Mouse (Mus musculus): Measurements from ENCODE around the gene Fzr1. TPM values are rescaled to one million over a fixed set of nuclear protein-coding genes. Genes with fewer than 3 reads are reported as not detected.

The Fzr1 gene
- polyA plus RNA-seq, 1 experiment from 2014 or later, result 104 TPM

GRCm38 (mm10) chr10:81356991-81357844 is 21.1 kb downstream of the Fzr1 start, which contains the start of gene Mfsd12:
TSS of gene Mfsd12 (plus strand) at chr10:81357491.
- peaks cover 25% of the 10 kb centered on the region for H3K4me1 ChIP-seq (ENCODE audit: control insufficient read depth, insufficient read depth, low read length)
- H3K4me2 ChIP-seq, result peak within 1 kb of the TSS; percentile 96
- no peaks in the 10 kb centered on the region for H3K9me3 ChIP-seq (ENCODE audit: control insufficient read depth, low read length)
- no peaks in the 10 kb centered on the region for H3K27me3 ChIP-seq (ENCODE audit: control insufficient read depth, insufficient read depth, low read length)
- peak within 1 kb of the TSS; percentile 78 for H3K9ac ChIP-seq (ENCODE audit: low read length)
- H3K4me3 ChIP-seq (ENCODE audit: low read depth, low read length), result peak within 1 kb of the TSS; percentile 65
- ATAC-seq (ENCODE audit: low FRiP score), result peak; percentile 92
- no peaks in the 10 kb centered on the region for H3K36me3 ChIP-seq (ENCODE audit: control insufficient read depth, insufficient read depth, low read length)
- 2% methylated on average over 79 of the region's 79 CpGs for WGBS
- peak; percentile 98 for DNase-seq (ENCODE audit: low spot score, missing footprints)
- no peak within 1 kb of the TSS for H3K27ac ChIP-seq (ENCODE audit: low read depth, low read length)

- peak; percentile 1; the same call in 1 of the 2 replicates for ATAC-seq (ENCODE audit: low FRiP score)
Measured at GRCm38 (mm10) chr10:81356352-81356990, 21.8 kb downstream of the Fzr1 start.

GRCm38 (mm10) chr10:81355533-81355932 is 22.8 kb downstream of the Fzr1 start:
- 84% methylated on average over 4 of the region's 4 CpGs for WGBS
- no peak for DNase-seq (ENCODE audit: low spot score, missing footprints)
- Histone ChIP-seq H3K4me3 (ENCODE audit: low read depth, low read length) (no peak overlapping the region), H3K27me3 (ENCODE audit: control insufficient read depth, insufficient read depth, low read length) (no peaks in the 10 kb centered on the region), H3K4me2 (no peak overlapping the region), H3K4me1 (ENCODE audit: control insufficient read depth, insufficient read depth, low read length) (peaks cover 20% of the 10 kb centered on the region), H3K9ac (ENCODE audit: low read length) (no peak overlapping the region), H3K9me3 (ENCODE audit: control insufficient read depth, low read length) (no peaks in the 10 kb centered on the region), H3K27ac (ENCODE audit: low read depth, low read length) (no peak overlapping the region), H3K36me3 (ENCODE audit: control insufficient read depth, insufficient read depth, low read length) (no peaks in the 10 kb centered on the region)
- ATAC-seq (ENCODE audit: low FRiP score), result no peak

More at GRCm38 (mm10) chr10:81356352-81356990, 21.8 kb downstream of the Fzr1 start:
- H3K4me1 ChIP-seq (ENCODE audit: control insufficient read depth, insufficient read depth, low read length), result peaks cover 25% of the 10 kb centered on the region
- no peak overlapping the region for H3K27ac ChIP-seq (ENCODE audit: low read depth, low read length)
- H3K9me3 ChIP-seq (ENCODE audit: control insufficient read depth, low read length), result no peaks in the 10 kb centered on the region
- H3K36me3 ChIP-seq (ENCODE audit: control insufficient read depth, insufficient read depth, low read length), result no peaks in the 10 kb centered on the region
- H3K4me3 ChIP-seq (ENCODE audit: low read depth, low read length), result no peak overlapping the region
- no peaks in the 10 kb centered on the region for H3K27me3 ChIP-seq (ENCODE audit: control insufficient read depth, insufficient read depth, low read length)
- DNase-seq (ENCODE audit: low spot score, missing footprints), result peak; percentile 82
- H3K4me2 ChIP-seq, result no peak overlapping the region
- no peak overlapping the region for H3K9ac ChIP-seq (ENCODE audit: low read length)
- WGBS, result 60% methylated on average over 12 of the region's 12 CpGs

GRCm38 (mm10) chr10:81354738-81355477 is 23.4 kb downstream of the Fzr1 start:
- H3K36me3 ChIP-seq (ENCODE audit: control insufficient read depth, insufficient read depth, low read length), result no peaks in the 10 kb centered on the region
- H3K4me2 ChIP-seq, result no peak overlapping the region
- ATAC-seq (ENCODE audit: low FRiP score) (no peak), DNase-seq (ENCODE audit: low spot score, missing footprints) (no peak)
- H3K27me3 ChIP-seq (ENCODE audit: control insufficient read depth, insufficient read depth, low read length), result no peaks in the 10 kb centered on the region
- H3K9me3 ChIP-seq (ENCODE audit: control insufficient read depth, low read length), result no peaks in the 10 kb centered on the region
- WGBS, result 62% methylated on average over 9 of the region's 9 CpGs
- H3K4me1 ChIP-seq (ENCODE audit: control insufficient read depth, insufficient read depth, low read length), result peaks cover 20% of the 10 kb centered on the region
- no peak overlapping the region for H3K4me3 ChIP-seq (ENCODE audit: low read depth, low read length)
- H3K9ac ChIP-seq (ENCODE audit: low read length), result no peak overlapping the region
- H3K27ac ChIP-seq (ENCODE audit: low read depth, low read length), result no peak overlapping the region

GRCm38 (mm10) chr10:81351678-81352291 is 26.5 kb downstream of the Fzr1 start:
- Histone ChIP-seq H3K9ac (ENCODE audit: low read length) (no peak overlapping the region), H3K36me3 (ENCODE audit: control insufficient read depth, insufficient read depth, low read length) (no peaks in the 10 kb centered on the region), H3K4me2 (no peak overlapping the region), H3K9me3 (ENCODE audit: control insufficient read depth, low read length) (no peaks in the 10 kb centered on the region), H3K27ac (ENCODE audit: low read depth, low read length) (no peak overlapping the region), H3K27me3 (ENCODE audit: control insufficient read depth, insufficient read depth, low read length) (peaks cover 5% of the 10 kb centered on the region; the same call in 1 of the 2 replicates), H3K4me3 (ENCODE audit: low read depth, low read length) (no peak overlapping the region), H3K4me1 (ENCODE audit: control insufficient read depth, insufficient read depth, low read length) (peaks cover 20% of the 10 kb centered on the region)
- DNase-seq (ENCODE audit: low spot score, missing footprints) (peak; percentile 79), ATAC-seq (ENCODE audit: low FRiP score) (no peak)
- WGBS, result 27% methylated on average over 9 of the region's 9 CpGs

GRCm38 (mm10) chr10:81350351-81351063 is 27.8 kb downstream of the Fzr1 start, which contains the start of gene Hmg20b:
TSS of gene Hmg20b (minus strand) at chr10:81350480.
- Histone ChIP-seq H3K4me1 (ENCODE audit: control insufficient read depth, insufficient read depth, low read length) (peaks cover 25% of the 10 kb centered on the region), H3K4me3 (ENCODE audit: low read depth, low read length) (peak within 1 kb of the TSS; percentile 92), H3K36me3 (ENCODE audit: control insufficient read depth, insufficient read depth, low read length) (no peaks in the 10 kb centered on the region), H3K27ac (ENCODE audit: low read depth, low read length) (no peak within 1 kb of the TSS; the same call in 1 of the 2 replicates), H3K4me2 (peak within 1 kb of the TSS; percentile 92), H3K9ac (ENCODE audit: low read length) (peak within 1 kb of the TSS; percentile 90), H3K27me3 (ENCODE audit: control insufficient read depth, insufficient read depth, low read length) (peaks cover 8% of the 10 kb centered on the region), H3K9me3 (ENCODE audit: control insufficient read depth, low read length) (no peaks in the 10 kb centered on the region)
- DNase-seq (ENCODE audit: low spot score, missing footprints) (peak; percentile 99), ATAC-seq (ENCODE audit: low FRiP score) (peak; percentile 95)
- WGBS, result under 1% methylated on average over 54 of the region's 54 CpGs

GRCm38 (mm10) chr10:81349961-81350350 is 28.4 kb downstream of the Fzr1 start:
- ATAC-seq (ENCODE audit: low FRiP score) (peak; percentile 49), DNase-seq (ENCODE audit: low spot score, missing footprints) (no peak)
- peaks cover 25% of the 10 kb centered on the region for H3K4me1 ChIP-seq (ENCODE audit: control insufficient read depth, insufficient read depth, low read length)
- peaks cover 8% of the 10 kb centered on the region for H3K27me3 ChIP-seq (ENCODE audit: control insufficient read depth, insufficient read depth, low read length)
- peak overlapping the region; percentile 90 for H3K9ac ChIP-seq (ENCODE audit: low read length)
- no peak overlapping the region; the same call in 1 of the 2 replicates for H3K27ac ChIP-seq (ENCODE audit: low read depth, low read length)
- WGBS, result 2% methylated on average over 29 of the region's 29 CpGs
- H3K9me3 ChIP-seq (ENCODE audit: control insufficient read depth, low read length), result no peaks in the 10 kb centered on the region
- peak overlapping the region; percentile 92 for H3K4me2 ChIP-seq
- H3K4me3 ChIP-seq (ENCODE audit: low read depth, low read length), result peak overlapping the region; percentile 92
- H3K36me3 ChIP-seq (ENCODE audit: control insufficient read depth, insufficient read depth, low read length), result no peaks in the 10 kb centered on the region

- peak overlapping the region; percentile 90 for H3K9ac ChIP-seq (ENCODE audit: low read length)
- ATAC-seq (ENCODE audit: low FRiP score) (no peak), DNase-seq (ENCODE audit: low spot score, missing footprints) (peak; percentile 87)
- no peak overlapping the region for H3K27ac ChIP-seq (ENCODE audit: low read depth, low read length)
- H3K27me3 ChIP-seq (ENCODE audit: control insufficient read depth, insufficient read depth, low read length), result peaks cover 14% of the 10 kb centered on the region
- peak overlapping the region; percentile 92 for H3K4me3 ChIP-seq (ENCODE audit: low read depth, low read length)
- H3K4me2 ChIP-seq, result peak overlapping the region; percentile 92
- 3% methylated on average over 12 of the region's 12 CpGs for WGBS
- no peaks in the 10 kb centered on the region for H3K9me3 ChIP-seq (ENCODE audit: control insufficient read depth, low read length)
- peaks cover 25% of the 10 kb centered on the region for H3K4me1 ChIP-seq (ENCODE audit: control insufficient read depth, insufficient read depth, low read length)
- no peaks in the 10 kb centered on the region for H3K36me3 ChIP-seq (ENCODE audit: control insufficient read depth, insufficient read depth, low read length)
Measured at GRCm38 (mm10) chr10:81349146-81349545, 29.2 kb downstream of the Fzr1 start.

Measured in midbrain, embryonic 11.5 days (tissue).